Mouse (Mus musculus) ES-E14 (cell line): ENCODE measurements at regions not wholly inside any gene's neighbourhood (a gene's known extent, or its start where the extent isn't known, plus 50 kb on each side); places are given as distances from the start of the nearest gene placed in this dataset.

ENCODE experiments used
- CHD2 ChIP-seq: IDR thresholded peaks from 2 replicates; pipeline ENCODE4 v1.6.1; 2014; ENCODE audit warnings: mild to moderate bottlenecking, low read depth, low read length, inconsistent platforms
- HCFC1 ChIP-seq: IDR thresholded peaks from 2 replicates; pipeline ENCODE4 v1.6.1; 2012; ENCODE audit warnings: low read length, inconsistent platforms, borderline replicate concordance; ENCODE audit not compliant: insufficient read depth
- MAFK ChIP-seq: IDR thresholded peaks from 2 replicates; pipeline ENCODE4 v1.6.1; 2014; ENCODE audit warnings: mild to moderate bottlenecking, low read depth, low read length, inconsistent platforms; ENCODE audit not compliant: insufficient read depth
- ZC3H11A ChIP-seq: IDR thresholded peaks from 2 replicates; pipeline ENCODE4 v1.6.1; 2012; ENCODE audit warnings: low read depth, mild to moderate bottlenecking, inconsistent platforms, low read length, borderline replicate concordance
- ZNF384 ChIP-seq: IDR thresholded peaks from 2 replicates; pipeline ENCODE4 v1.6.1; 2012; ENCODE audit warnings: low read depth, low read length, inconsistent platforms

GRCm38 (mm10) chr13:39898412-39898979, 462.8 kb downstream of the Ofcc1 start:
- no peak for TF ChIP-seq ZC3H11A
- no peak for TF ChIP-seq HCFC1
- no peak for TF ChIP-seq CHD2
- no peak for TF ChIP-seq MAFK
- no peak for TF ChIP-seq ZNF384
